Mouse (Mus musculus) kidney, adult 2 months (tissue): Measurements from ENCODE around the gene Dapk3. TPM values are rescaled to one million over a fixed set of nuclear protein-coding genes. Genes with fewer than 3 reads are reported as not detected.

Experiments
- DNase-seq: peaks from one replicate; pipeline ENCODE4 v3.0.0; 2021
- H3K27ac ChIP-seq: fragments of 200-500 bp; 2 replicates; pipeline ENCODE4 v1.5.1; 2012; ENCODE audit warnings: low read depth, low read length, control low read depth, inconsistent platforms; ENCODE audit not compliant: insufficient read depth
- H3K27me3 ChIP-seq: fragments of 200-500 bp; replicated peaks from 2 replicates; pipeline ENCODE4 v1.6.1; 2012; ENCODE audit warnings: mild to moderate bottlenecking, moderate library complexity, low read length, inconsistent platforms; ENCODE audit not compliant: control insufficient read depth, insufficient read depth
- H3K36me3 ChIP-seq: fragments of 200-500 bp; 2 replicates; pipeline ENCODE4 v1.6.1; 2012; ENCODE audit warnings: mild to moderate bottlenecking, moderate library complexity, low read length, inconsistent platforms; ENCODE audit not compliant: control insufficient read depth, insufficient read depth
- H3K4me1 ChIP-seq: fragments of 200-500 bp; 2 replicates; pipeline ENCODE4 v1.6.1; 2011; ENCODE audit warnings: low read length; ENCODE audit not compliant: control insufficient read depth, insufficient read depth
- H3K4me3 ChIP-seq: fragments of 200-500 bp; 2 replicates; pipeline ENCODE4 v1.5.1; 2011; ENCODE audit warnings: mild to moderate bottlenecking, low read depth, low read length, control low read depth; ENCODE audit not compliant: insufficient read depth
- CTCF ChIP-seq: fragments of 200-500 bp; conservative IDR thresholded peaks from 2 replicates; pipeline ENCODE4 v1.5.1; 2011; ENCODE audit warnings: low read depth, mild to moderate bottlenecking, control low read depth, low read length, moderate library complexity, mixed read lengths; ENCODE audit not compliant: insufficient read depth, insufficient read length
- POLR2A ChIP-seq: fragments of 200-500 bp; IDR thresholded peaks from one replicate; pipeline ENCODE4 v1.6.1; 2011; ENCODE audit warnings: low read depth, low read length, control low read depth
- WGBS: fragments of 180-500 bp; shearing (Covaris S2); methylation state at CpG from one replicate; pipeline ENCODE4 v1.1.7; 2018; 5-methylcytosine and 5-hydroxymethylcytosine counted together
- polyA plus RNA-seq: library from polyadenylated mRNA; depleted of rRNA; stranded (reverse); fragments of >200 nt; gene quantifications from 2 replicates; pipeline ENCODE4 v1.2.3, GENCODE M21; 2012

The Dapk3 gene
- polyA plus RNA-seq, 1 experiment, result 52.9 TPM

DNA sequence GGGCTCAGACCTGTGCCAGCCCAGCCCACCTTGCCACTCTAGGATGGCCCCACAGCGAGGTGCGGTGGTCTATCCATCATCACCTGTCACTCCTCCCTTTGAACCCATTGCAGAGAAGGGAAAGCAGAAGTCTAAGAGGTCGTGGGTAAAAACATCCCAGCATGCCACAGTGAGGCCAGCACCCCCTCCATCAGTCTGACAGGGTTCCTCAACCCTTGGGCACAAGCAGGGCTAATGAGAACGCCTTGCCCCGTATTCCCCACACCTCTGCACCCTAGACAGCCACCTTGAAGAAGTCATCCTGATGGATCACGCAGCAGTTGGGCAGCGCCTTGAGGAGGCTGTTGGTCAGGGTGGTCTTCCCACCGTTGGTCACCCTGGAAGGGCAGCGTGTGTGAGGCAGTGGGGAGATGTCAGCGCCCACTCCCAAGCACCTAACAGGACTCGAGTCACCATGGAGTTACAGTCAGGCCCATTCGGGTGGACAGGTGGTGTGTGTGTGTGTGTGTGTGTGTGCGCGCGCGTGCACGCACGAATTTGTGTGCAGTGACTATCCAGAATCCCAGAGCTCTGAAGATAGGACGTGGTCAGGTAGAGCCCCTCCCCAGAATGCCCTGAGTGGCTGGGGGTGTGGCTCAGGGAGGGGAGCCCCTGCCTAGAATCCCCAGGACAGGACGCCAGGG lies 17.9 kb downstream of the Dapk3 start:
- Histone ChIP-seq H3K36me3 (no peaks in the 10 kb centered on the region), H3K27me3 (no peaks in the 10 kb centered on the region), H3K4me3 (no peak overlapping the region), H3K27ac (no peak overlapping the region), H3K4me1 (no peaks in the 10 kb centered on the region)
- TF ChIP-seq CTCF (no peak), POLR2A (no peak)
- WGBS, result 81% methylated on average over 20 of the region's 20 CpGs
- no peak for DNase-seq

DNA sequence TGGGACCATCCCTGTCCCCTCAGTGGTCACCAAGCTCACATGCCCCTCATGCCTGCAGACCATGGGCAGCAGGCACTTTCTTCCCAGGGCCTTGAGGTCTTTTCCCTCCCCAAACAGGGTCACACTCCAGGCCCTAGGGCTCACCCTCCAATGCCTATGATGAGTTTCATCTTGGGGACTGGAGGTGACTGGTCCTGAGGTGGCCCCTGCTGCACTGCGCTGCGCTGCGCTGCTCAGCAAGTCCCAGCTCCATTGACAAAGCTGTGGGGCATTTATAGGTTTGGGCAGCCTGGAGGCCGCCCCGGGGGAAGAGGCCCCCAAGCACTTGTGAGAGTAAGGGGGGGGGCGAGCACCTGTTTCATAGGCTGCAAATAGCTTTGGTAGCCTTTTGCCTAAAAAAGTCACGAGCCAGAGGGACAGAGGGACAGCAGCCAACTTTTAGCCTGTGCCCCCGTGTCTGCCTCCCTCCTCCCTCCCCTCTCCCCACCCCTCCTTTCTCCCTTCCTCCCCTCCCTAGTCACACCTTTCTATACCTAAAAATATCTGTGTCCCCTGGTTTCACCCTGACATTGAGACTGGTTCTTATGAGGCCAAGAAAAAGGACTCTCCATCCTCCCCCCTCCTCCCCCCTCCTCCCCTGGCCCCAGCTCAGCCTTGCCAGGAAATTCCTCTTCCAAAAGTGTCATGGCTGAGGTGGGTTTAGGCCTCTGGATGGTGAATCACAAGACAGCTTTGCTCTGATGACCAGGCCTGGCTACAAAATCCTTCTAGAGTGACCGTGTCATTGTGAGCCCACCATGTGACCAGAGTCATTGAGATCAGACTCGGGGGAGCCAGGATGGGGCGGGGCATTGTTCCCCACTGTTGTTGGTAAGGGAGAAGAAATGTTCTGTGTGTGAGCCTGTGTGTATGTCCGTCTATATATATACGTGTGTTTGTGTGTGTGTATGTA lies 19.3 kb downstream of the Dapk3 start, which contains the start of gene Nmrk2:
Gene Nmrk2 (minus strand): TSS at position 245 of the 952 bp plus-strand sequence.
- DNase-seq, result no peak
- Histone ChIP-seq H3K4me1 (no peaks in the 10 kb centered on the region), H3K4me3 (no peak within 1 kb of the TSS), H3K36me3 (no peaks in the 10 kb centered on the region), H3K27me3 (no peaks in the 10 kb centered on the region), H3K27ac (no peak within 1 kb of the TSS)
- TF ChIP-seq POLR2A, result no peak
- no peak for TF ChIP-seq CTCF
- 57% methylated on average over 13 of the region's 13 CpGs for WGBS

DNA sequence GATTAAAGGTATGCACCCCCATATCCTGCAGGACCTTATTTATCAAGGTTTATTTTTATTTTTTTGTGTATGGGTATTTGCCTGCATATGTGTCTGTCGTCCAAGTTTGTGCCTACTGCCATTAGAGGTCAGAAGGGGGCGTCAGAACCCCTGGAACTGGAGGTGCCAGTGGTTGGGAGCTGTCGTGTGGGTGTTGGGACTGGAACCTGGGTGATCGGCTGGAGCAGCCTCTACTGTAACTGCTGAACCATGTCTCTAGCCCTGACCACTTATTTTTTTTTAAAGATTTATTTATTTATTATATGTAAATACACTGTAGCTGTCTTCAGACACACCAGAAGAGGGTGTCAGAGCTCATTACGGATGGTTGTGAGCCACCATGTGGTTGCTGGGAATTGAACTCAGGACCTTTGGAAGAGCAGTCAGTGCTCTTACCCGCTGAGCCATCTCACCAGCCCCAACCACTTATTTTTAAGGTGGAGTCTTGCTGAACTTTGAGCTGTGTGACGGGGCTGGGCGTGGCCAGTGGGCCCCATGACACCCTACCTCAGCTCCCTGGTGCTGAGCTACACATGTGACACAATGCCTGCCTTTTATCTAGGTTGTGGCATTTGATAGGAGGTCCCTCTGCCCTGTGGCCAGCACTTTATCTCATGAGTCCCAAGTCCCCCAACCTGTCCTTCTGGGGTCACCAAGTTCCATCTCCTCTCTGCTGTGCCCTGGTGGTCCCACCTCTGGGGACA lies 20.3 kb downstream of the Dapk3 start:
- Histone ChIP-seq H3K27ac (no peak overlapping the region), H3K27me3 (no peaks in the 10 kb centered on the region), H3K4me3 (no peak overlapping the region), H3K4me1 (no peaks in the 10 kb centered on the region), H3K36me3 (no peaks in the 10 kb centered on the region)
- TF ChIP-seq POLR2A (no peak), CTCF (no peak)
- 71% methylated on average over 8 of the region's 8 CpGs for WGBS
- no peak for DNase-seq

DNA sequence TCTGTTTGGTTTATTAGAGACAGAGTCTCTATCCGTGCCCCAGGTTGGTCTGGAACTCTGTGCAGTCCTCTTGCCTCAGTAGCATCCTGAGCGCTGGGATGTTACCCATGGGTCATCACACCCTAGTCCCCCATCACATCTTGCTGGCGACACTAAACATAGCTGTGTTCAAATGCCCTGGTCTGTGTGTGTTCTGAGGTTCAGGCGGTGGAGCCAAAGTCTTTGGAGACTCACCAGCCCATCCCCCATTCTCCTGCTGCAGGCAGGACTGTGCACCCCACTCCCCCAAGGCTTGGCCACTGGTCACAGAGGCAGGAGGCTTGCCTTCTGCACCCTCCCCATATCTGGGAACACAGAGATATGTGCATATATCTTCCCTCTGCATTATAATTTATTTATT lies 21.3 kb downstream of the Dapk3 start:
- DNase-seq, result no peak
- H3K4me1 ChIP-seq, result no peaks in the 10 kb centered on the region
- TF ChIP-seq POLR2A, result no peak
- no peak for TF ChIP-seq CTCF
- no peaks in the 10 kb centered on the region for H3K27me3 ChIP-seq
- 73% methylated on average over 4 of the region's 4 CpGs for WGBS
- H3K27ac ChIP-seq, result no peak overlapping the region
- H3K4me3 ChIP-seq, result no peak overlapping the region
- H3K36me3 ChIP-seq, result no peaks in the 10 kb centered on the region

DNA sequence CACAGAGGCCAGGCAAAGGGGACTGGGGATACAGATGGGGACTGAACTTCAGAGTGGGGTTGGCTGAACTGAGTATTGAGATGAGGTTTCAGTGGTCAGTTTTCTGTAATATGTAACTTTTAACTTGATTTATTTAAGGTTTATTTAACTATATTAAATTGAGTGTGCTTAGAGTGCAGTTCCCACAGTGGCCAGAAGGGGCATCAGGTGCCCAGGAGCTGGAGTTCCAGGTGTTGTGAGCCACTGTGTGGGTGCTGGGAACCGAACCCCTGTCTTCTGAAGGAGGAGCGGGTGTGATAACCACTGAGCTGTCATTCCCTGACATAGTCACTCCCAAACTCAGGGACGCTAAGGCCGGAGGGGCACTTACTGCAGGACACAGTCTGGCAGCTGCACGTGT lies 27.3 kb downstream of the Dapk3 start:
- no peaks in the 10 kb centered on the region for H3K27me3 ChIP-seq
- H3K4me1 ChIP-seq, result no peaks in the 10 kb centered on the region
- no peak overlapping the region for H3K27ac ChIP-seq
- no peak overlapping the region for H3K4me3 ChIP-seq
- WGBS, result 98% methylated on average over 5 of the region's 5 CpGs
- no peaks in the 10 kb centered on the region for H3K36me3 ChIP-seq
- TF ChIP-seq CTCF (0 out of 2 replicates have a peak, but pooled peaks have one; percentile 19), POLR2A (no peak)
- DNase-seq, result no peak

DNA sequence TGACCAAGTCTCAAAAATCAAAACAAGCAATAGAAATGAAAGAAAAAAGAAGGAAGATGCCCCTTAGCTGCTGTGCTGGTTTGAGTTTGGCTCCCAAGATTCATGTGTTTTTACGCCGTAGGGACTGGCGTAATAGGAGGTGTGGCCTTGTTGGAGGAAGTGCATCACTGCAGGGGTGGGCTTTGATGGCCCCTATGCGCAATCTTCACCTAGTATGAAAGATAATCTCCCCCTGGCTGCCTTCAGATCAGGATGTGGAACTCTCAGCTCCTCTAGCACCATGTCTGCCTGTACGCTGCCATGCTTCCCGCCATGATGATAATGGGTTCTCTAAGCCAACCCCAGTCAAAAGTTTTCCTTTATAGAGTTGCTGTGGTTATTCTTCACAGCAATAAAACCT lies 33.5 kb downstream of the Dapk3 start:
- no peak for DNase-seq
- H3K4me1 ChIP-seq, result 0 out of 2 replicates have a peak, but pooled peaks cover 3% of the 10 kb centered on the region
- no peaks in the 10 kb centered on the region for H3K27me3 ChIP-seq
- TF ChIP-seq CTCF, result no peak
- TF ChIP-seq POLR2A, result no peak
- 86% methylated on average over 6 of the region's 6 CpGs for WGBS
- H3K4me3 ChIP-seq, result no peak overlapping the region
- H3K27ac ChIP-seq, result no peak overlapping the region
- no peaks in the 10 kb centered on the region for H3K36me3 ChIP-seq

DNA sequence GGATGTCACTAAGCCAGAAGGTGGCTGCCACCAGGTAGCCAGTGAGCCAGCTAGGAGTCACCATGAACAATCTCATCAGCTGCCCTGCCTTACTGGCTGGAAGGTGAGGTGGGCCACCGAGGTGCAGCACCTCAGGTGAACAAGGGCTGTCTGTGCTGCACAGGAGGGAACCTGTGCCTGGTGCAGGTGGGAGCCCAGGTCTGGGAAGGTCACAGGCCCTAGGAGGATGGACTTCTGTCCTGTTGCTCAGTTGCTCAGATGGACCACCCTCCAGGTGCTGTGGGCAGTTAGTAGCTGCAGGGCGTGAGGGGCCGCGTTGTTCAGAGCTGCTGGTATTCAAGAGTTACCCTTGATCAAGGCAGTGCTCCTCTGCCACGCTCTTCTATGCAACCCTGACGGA lies 34.0 kb downstream of the Dapk3 start:
- H3K36me3 ChIP-seq, result no peaks in the 10 kb centered on the region
- 89% methylated on average over 6 of the region's 6 CpGs for WGBS
- no peak for DNase-seq
- no peak overlapping the region for H3K27ac ChIP-seq
- H3K27me3 ChIP-seq, result no peaks in the 10 kb centered on the region
- no peak overlapping the region for H3K4me3 ChIP-seq
- 0 out of 2 replicates have a peak, but pooled peaks cover 3% of the 10 kb centered on the region for H3K4me1 ChIP-seq
- TF ChIP-seq POLR2A (no peak), CTCF (no peak)
